Mouse (Mus musculus): Measurements from ENCODE around the gene C1qtnf2.

Gene C1qtnf2

DNA sequence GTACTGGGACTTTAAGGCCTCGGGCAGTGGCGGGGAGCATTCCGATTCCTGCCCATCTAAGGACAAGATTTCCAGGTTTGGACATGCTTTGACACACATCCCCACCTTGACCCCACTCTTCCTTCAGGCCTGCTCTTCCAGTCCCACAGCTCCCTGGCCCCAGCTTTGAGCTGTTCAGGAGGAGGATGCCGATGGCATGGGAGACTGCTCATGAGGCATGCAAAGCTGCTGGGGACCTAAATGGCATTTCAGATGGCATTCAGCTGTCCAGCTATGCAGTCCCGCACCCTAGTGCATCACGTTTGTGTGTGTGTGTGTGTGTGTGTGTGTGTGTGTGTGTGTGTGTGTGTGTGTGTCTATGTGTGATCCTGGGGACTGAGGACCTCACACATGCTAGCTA is 63.0 kb downstream of the C1qtnf2 start:
- DNase-seq (ENCODE audit: low spot score in 2 of 2) = no peak

DNA sequence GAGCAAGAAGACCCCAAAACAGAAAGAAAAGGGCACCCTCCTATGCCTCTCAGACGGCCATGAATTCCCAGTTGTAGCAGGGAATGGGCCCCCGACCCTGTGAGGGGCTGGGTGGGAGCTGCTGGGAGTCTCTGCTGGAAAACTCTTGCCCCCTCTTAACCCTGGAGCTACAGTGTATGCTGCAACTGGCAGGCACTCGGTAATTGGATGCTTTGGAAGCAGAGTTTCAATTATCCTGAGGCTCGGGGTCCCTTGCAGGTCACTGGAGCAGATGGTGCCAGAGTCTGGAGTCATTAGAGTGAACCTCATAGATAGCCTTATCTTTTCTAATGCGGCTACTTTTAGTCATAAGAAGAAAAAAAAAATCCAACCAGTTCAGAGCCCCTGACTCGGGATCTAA is 65.8 kb downstream of the C1qtnf2 start:
- no peak for DNase-seq (ENCODE audit: low spot score in 2 of 2)

Measured in heart, adult 9 months (tissue).